Mouse (Mus musculus): ENCODE measurements around the gene Kcnj15.

Gene Kcnj15

DNA sequence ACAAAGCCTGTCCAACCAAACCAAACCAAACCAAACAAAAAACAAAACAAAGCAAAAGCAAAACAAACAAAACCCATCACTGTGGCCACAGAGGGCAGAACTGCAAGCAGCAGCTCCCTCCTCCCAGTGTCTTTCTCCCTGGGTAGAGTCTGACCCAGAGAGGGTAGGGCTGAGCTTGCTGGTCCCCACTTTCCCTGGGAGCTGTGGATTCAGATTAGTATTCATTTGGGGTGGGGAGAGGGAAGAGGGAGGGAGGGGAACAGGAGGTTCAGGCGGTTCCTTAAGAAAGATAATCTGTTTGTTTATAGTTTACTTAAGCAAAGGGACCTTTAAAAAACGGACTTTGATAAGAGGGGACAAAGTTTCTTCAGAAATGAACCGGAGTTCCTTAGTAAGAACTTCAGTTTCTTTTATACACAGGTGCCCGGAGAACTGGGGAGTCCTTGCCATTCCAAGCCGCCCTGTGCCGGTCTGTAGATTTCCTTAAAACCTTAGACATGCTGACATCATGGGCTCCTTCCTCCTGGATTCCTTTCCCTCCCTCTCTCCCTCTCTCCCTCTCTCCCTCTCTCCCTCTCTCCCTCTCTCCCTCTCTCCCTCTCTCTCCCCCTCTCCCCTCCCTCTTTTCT is at the start of gene Kcnj15:
Gene Kcnj15, plus strand, starts transcription at position 293 of the 629 bp plus-strand sequence.
- no peak for DNase-seq

- DNase-seq, result no peak
These were observed 49.1 kb upstream of the Kcnj15 start for GRCm38 (mm10) chr16:95208243-95208642.

DNA sequence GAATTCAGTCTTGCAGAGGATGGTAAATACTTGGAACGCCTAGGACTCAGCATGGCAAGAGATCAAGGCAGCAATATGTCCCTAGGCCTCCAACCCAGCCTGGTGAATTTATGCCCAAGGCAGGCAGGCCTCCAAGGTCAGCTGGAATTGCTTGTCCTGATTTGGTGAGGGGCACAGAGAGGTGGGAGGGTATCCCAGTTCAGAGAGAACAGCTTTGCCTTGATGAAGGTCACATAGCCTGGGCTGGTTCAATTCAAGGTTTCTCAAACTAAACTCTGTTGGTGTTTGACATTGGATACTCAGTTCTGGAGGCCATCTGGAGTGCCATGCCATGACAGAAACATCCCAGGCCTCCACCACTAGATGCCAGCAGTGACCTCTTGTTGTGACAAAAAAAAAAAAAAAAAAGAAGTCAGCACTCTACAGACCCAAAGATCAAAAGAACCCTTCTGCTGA is 48.3 kb upstream of the Kcnj15 start:
- no peak for DNase-seq

- DNase-seq, result no peak
These were observed 42.8 kb upstream of the Kcnj15 start for GRCm38 (mm10) chr16:95214251-95215197.

- no peak for DNase-seq
These were observed 41.6 kb upstream of the Kcnj15 start for GRCm38 (mm10) chr16:95215782-95216181.

GRCm38 (mm10) chr16:95216346-95216745 is 41.0 kb upstream of the Kcnj15 start:
- no peak for DNase-seq

GRCm38 (mm10) chr16:95216824-95217223 is 40.5 kb upstream of the Kcnj15 start:
- DNase-seq, result no peak

GRCm38 (mm10) chr16:95218783-95219182 is 38.6 kb upstream of the Kcnj15 start:
- no peak for DNase-seq

DNA sequence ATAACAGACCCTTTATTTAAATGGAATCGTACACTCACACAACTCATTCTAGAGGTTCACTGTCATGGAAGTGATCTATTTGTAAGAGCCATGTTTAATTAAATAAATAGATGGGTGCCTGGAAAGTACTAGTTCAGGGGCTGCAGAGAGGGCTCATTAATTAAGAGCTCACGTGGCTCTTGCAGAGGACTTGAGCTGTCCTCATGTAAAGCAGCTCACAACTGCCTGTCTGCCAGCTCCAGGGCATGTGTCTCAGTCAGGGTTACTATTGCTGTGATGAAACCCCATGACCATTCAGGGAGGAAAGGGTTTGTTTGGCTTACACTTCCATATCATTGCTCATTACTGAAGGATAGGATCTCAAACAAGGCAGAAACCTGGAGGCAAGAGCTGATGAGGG is 37.9 kb upstream of the Kcnj15 start:
- no peak for DNase-seq

DNA sequence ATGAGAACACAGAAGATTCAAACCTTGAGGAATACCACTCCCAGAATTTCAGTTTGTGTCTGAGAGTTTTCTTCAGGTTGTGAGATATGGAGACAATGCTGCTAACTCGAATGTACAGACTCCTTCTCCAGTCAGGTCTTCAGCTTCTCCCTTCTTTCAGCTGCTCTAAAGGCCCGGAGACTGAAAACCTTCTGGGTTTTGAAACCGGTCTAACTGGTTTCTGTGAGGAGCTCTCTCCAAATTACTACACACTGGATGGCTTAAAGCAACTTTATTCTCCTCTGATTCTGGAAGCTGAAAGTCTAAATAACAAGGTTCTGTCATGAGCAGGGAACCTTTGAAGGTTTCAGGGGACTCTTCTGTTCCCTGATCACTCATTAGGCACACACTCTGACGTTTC is 36.3 kb upstream of the Kcnj15 start:
- DNase-seq, result no peak

GRCm38 (mm10) chr16:95222026-95222718 is 35.2 kb upstream of the Kcnj15 start:
- no peak for DNase-seq

DNA sequence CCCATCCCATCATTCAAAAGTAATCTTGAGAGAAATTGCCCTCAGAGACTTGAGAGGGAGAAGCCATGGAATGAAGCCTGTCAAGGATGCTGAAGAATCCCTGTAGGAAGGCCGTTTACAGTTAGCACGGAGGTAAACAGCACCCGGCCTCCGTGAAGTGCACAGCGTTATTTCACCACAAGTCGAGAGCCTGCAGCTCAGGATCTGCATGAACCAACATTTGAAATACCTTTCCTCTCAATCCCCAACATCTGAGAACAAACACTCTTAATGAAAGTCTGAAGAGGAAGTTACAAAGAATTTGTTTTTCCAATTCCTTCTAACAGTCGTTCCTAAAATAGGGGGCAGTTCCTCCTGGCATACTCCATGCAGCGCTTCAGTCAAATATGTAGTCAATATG is 33.9 kb upstream of the Kcnj15 start:
- no peak for DNase-seq

DNA sequence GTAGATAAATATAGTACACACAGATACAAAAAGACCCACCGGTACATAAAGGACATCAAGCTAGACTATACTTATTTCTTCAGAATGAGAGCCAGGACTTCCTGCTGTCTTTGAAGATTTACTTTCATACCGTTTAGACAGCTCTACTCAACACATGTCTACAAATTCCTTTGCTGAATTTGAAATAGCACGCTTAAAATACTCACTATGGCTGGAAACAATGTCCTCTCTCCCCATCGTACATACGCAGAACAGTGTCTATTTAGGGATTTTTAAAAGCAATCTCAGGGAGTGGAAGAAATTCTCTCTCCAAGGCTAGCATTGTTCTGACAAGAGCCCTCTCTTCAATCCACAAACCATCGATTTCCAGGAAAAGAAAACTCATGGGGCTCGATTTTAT is 32.1 kb upstream of the Kcnj15 start:
- no peak for DNase-seq

DNA sequence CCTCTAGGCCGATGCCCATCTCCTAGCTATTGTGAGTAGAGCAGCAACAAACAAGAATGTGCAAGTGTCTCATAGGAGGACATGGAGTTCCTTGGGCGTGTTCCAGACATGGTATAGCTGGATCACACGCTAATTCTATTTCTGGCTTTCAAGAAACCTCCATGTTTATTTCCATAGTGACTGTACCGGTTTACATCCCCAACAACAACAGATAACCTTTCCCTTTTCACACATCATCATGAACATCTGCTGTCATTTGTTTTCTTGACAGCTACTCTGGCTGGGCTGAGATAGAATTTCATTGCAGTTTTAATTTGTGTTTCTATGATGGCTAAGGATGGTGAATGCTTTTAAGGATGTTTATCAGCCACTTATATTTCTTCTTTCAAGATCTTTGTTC is 25.6 kb upstream of the Kcnj15 start:
- DNase-seq, result no peak

DNA sequence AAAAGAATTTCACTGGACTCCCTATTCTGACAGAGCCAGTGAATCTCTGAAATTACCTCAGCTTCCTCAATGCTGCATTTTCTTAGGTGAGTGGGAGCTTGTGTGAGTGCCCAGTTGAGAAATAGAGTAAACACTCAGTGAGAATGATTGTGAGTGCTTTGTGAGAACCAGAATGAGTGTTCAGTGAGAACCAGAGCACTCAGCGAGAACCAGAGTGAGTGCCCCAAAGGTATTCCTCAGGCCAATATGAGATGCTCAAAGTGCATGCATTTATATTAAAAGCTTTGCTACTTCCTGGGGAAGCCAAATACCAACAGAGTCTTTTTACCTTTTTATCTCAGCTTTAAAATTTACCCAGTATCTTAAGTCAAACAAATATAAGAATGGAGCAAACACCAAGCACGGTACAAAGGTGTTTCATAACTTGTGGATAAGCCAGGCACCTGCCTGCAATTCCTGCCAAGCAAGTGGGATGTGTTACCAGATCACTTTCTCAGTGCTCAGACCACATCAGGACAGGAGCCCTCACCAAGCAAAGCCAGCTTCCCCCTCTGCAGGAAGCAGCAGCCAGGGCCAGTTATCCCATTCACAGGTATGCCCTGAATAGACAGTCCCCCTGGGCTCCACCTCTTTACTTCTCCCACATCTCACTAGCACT is 22.3 kb upstream of the Kcnj15 start:
- DNase-seq, result no peak

GRCm38 (mm10) chr16:95239209-95239925 is 18.0 kb upstream of the Kcnj15 start:
- DNase-seq, result no peak

DNA sequence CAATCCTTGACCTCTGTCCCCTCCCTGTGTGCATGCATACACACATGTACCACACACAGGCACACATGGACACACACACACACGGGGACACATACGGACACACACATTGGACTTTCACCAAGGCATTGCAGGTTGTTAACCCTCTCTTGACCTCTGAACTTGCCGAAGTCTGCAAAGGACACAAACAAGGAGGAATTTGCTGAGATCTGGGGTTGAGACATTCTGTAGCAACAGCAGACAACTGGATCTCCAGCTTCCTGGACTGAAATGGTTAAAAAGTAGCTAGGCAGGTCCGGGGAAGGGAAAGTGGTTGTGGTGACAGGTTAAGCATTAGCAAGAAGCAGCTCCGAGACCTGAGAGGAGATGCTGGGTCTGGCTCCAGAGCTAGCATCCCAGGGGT is 16.7 kb upstream of the Kcnj15 start:
- DNase-seq, result no peak

- no peak for DNase-seq
These were observed 15.8 kb upstream of the Kcnj15 start for GRCm38 (mm10) chr16:95241581-95241980.

DNA sequence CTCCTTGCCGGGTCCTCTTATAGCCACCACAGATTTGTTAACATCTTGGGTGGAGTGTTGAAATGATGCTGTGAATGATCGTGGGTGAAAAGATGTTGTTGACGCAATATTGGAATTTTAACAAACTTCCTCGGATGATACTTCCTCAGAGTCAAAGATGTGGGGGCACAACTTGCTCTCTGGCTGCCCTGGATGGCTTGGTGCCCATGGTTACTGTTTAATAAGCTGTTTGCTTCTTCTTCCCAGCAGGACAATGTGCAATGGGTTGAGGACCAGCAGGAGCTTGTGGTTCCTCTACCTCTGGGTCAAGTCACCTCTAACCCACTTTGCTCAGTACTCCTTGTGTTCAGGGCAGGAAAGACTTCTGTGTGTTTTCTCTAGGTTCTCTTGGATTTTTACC is 15.2 kb upstream of the Kcnj15 start:
- DNase-seq, result no peak

GRCm38 (mm10) chr16:95243401-95243800 is 14.0 kb upstream of the Kcnj15 start:
- DNase-seq, result no peak

DNA sequence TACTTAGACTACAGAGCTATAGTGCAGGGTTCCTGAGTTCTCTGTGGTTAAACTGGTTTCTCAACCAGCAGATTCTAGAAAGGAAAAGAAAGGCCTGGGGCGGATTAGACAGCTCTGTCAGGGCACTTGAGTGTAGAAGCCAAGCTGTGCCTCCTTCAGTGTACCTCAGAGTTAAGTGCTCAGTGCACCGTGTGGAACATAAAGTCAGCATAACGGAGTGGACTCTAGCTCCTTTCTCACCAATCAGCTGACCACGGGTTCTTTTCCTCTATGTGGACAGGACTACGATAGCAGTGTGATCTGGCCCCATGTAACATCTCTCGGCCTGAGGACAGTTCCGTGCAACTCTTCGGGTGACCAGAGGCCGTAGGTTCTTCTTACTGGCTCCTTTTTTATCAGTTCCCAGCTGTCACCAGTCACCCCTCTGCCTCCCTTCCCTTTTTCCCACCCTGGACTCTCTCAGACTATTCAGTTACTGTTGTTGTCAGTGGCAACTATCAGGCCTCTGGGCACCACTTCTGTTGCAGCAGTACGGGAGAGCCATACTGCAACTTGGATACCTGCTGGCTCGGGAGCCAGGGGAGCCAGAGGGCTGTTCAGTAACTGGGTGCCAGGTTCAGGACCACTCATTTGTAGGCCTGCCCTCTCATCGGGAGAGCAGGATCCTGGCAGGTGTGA is 12.6 kb upstream of the Kcnj15 start:
- no peak for DNase-seq

GRCm38 (mm10) chr16:95245499-95245898 is 11.9 kb upstream of the Kcnj15 start:
- DNase-seq, result no peak

All from B cell, adult 2 months (primary cell).